Mouse (Mus musculus) frontal cortex, postnatal 25 days (tissue): ENCODE results near the gene 4930415L06Rik.

ENCODE experiments used
- DNase-seq, 2 experiments: peaks; one replicate each; pipeline ENCODE4 v3.0.0; 2022; ENCODE audit warnings: low spot score in 2 of 2

Gene 4930415L06Rik

DNA sequence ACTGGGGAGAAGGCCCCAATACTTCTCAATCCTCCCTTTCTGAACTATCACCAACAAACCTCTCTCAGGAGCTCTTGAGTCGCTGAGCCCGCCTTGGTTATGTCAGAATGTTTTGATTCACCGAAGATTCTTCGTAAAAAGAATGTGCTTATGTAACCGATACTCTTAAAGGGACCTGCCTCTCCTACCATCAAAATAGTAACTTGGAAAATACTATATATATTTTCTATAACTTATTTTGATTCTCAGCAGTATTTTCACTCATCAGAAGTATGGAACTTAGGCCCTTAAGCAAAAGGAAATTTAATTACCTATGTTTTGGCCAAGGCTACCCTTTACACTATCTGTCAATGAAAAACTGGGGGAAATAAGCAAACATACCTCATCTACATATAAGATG, at the start of gene 4930415L06Rik:
Gene 4930415L06Rik (minus strand): TSS at position 101 of the 400 bp plus-strand sequence.
- DNase-seq, result no peak

DNA sequence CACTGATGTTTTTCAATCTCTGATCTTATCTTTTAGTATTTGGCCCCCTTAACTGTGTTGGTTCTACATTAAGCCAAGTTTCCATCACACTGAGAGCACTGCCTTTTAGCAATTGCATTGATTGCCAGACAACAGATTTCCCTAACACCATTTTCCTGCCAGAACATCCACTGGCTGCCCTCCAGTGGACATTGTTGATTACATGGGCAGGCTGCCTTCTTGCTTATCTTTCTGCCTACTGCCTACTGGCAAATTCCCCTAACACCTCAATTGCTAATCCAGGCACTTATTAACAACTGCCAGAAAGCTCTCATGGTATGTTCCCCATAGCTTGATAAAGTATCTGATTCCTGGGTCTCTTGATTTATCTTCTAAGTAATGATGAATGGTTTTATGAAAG, 46.0 kb upstream of the 4930415L06Rik start:
- no peak for DNase-seq

- DNase-seq, result no peak
Measured at GRCm38 (mm10) chrX:89904871-89905270, 27.8 kb downstream of the 4930415L06Rik start.
